Comparison of ENCODE assay signal across 13 mouse cellular contexts in the genomic region with DNA sequence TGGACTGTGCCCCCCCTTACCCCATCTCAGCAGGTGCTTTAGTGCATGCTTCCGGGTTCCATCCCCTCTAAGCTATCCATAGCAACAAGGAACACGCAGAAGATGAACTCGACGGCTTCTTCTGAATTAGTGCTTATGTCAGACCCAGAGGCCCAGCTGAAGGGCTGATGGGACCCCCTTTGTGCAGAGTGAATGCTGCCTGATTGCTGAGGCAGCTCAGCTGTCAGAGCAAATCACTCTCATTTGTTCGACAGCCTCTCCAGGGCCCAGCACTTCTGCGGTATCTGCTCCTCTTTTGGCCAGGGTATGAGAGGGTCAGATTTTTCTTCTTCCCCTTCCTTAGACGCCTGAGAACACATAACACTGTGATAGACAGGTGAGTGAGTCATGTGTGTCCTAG.
A peak's percentile ranks its signal among the peaks of the same experiment; 100 is the strongest.
DNase-seq lines count a peak whose midpoint lies in the region; ATAC-seq lines count a peak whose summit lies in the region.
"Had no signal": no experiment of that assay in that cellular context is flagged by ENCODE, and none has a peak within 500 bp of the region (broad histone marks: within the 10 kb centered on the region; RNA-seq: fewer than 3 reads in every experiment).

No protein-coding gene starts in this region.

- no peak for DNase-seq in natural killer cell, adult 2 months (ENCODE audit: low spot score in 2 of 2)
- DNase-seq in heart, postnatal 4 days = no peak
- no peak for DNase-seq in kidney, adult 18-20 months
- DNase-seq: adrenal gland, postnatal 25 days; gastrocnemius, postnatal 36 days; layer of hippocampus, adult 9-11 months; lung, embryonic 14.5 days had no signal

- H3K27ac ChIP-seq in neural tube, embryonic 12.5 days = no peak overlapping the region
- H3K27ac ChIP-seq in neural tube, embryonic 15.5 days (replicated peaks) = no peak overlapping the region
- 0 out of 2 replicates have a peak overlapping the region, but pooled peaks have one; percentile 26 for H3K27ac ChIP-seq in forebrain, embryonic 16.5 days (ENCODE audit: low read length)
- H3K27ac ChIP-seq in midbrain, embryonic 12.5 days (replicated peaks) = no peak overlapping the region
- H3K27ac ChIP-seq: heart, embryonic 15.5 days; kidney, postnatal 0 days had no signal

- H3K4me3 ChIP-seq in neural tube, embryonic 12.5 days = no peak overlapping the region
- H3K4me3 ChIP-seq in neural tube, embryonic 15.5 days (replicated peaks) = no peak overlapping the region
- no peak overlapping the region for H3K4me3 ChIP-seq in forebrain, embryonic 16.5 days (replicated peaks; ENCODE audit: low read length)
- no peak overlapping the region for H3K4me3 ChIP-seq in midbrain, embryonic 12.5 days
- H3K4me3 ChIP-seq: heart, embryonic 15.5 days had no signal

- peaks cover 4% of the 10 kb centered on the region; the same call in 1 of the 2 replicates for H3K9me3 ChIP-seq in neural tube, embryonic 12.5 days
- no peaks in the 10 kb centered on the region for H3K9me3 ChIP-seq in neural tube, embryonic 15.5 days (replicated peaks)
- no peaks in the 10 kb centered on the region for H3K9me3 ChIP-seq in forebrain, embryonic 16.5 days (ENCODE audit: control insufficient read depth, low read length)
- H3K9me3 ChIP-seq in midbrain, embryonic 12.5 days = no peaks in the 10 kb centered on the region
- H3K9me3 ChIP-seq: heart, embryonic 15.5 days had no signal

- peaks cover 30% of the 10 kb centered on the region for H3K27me3 ChIP-seq in neural tube, embryonic 12.5 days (replicated peaks)
- no peaks in the 10 kb centered on the region for H3K27me3 ChIP-seq in neural tube, embryonic 15.5 days (replicated peaks)
- H3K27me3 ChIP-seq in forebrain, embryonic 16.5 days (replicated peaks; ENCODE audit: control insufficient read depth, insufficient read depth, low read length) = no peaks in the 10 kb centered on the region
- peaks cover 44% of the 10 kb centered on the region for H3K27me3 ChIP-seq in midbrain, embryonic 12.5 days
- H3K27me3 ChIP-seq: heart, embryonic 15.5 days had no signal

- no peaks in the 10 kb centered on the region for H3K36me3 ChIP-seq in neural tube, embryonic 12.5 days
- H3K36me3 ChIP-seq in neural tube, embryonic 15.5 days = no peaks in the 10 kb centered on the region
- no peaks in the 10 kb centered on the region for H3K36me3 ChIP-seq in forebrain, embryonic 16.5 days (ENCODE audit: control insufficient read depth, insufficient read depth)
- no peaks in the 10 kb centered on the region for H3K36me3 ChIP-seq in midbrain, embryonic 12.5 days
- H3K36me3 ChIP-seq: heart, embryonic 15.5 days had no signal

- peak; percentile 67 for ATAC-seq in neural tube, embryonic 12.5 days (ENCODE audit: low FRiP score, low read depth)
- no peak for ATAC-seq in neural tube, embryonic 15.5 days (ENCODE audit: low FRiP score)
- ATAC-seq in forebrain, embryonic 16.5 days = peak; percentile 70
- peak; percentile 85 for ATAC-seq in midbrain, embryonic 12.5 days (ENCODE audit: low FRiP score, low read depth)

- 25% methylated on average over 7 of the region's 7 CpGs for WGBS in neural tube, embryonic 12.5 days
- 23% methylated on average over 7 of the region's 7 CpGs for WGBS in neural tube, embryonic 15.5 days
- 15% methylated on average over 7 of the region's 7 CpGs for WGBS in forebrain, embryonic 16.5 days
- 18% methylated on average over 7 of the region's 7 CpGs for WGBS in midbrain, embryonic 12.5 days

- H3K4me2 ChIP-seq in neural tube, embryonic 12.5 days (replicated peaks) = no peak overlapping the region
- H3K4me2 ChIP-seq in neural tube, embryonic 15.5 days = no peak overlapping the region
- no peak overlapping the region for H3K4me2 ChIP-seq in forebrain, embryonic 16.5 days (ENCODE audit: low read length)
- H3K4me2 ChIP-seq in midbrain, embryonic 12.5 days (replicated peaks) = no peak overlapping the region
- H3K4me2 ChIP-seq: heart, embryonic 15.5 days; lung, embryonic 14.5 days had no signal

- H3K9ac ChIP-seq in neural tube, embryonic 12.5 days = no peak overlapping the region
- no peak overlapping the region for H3K9ac ChIP-seq in neural tube, embryonic 15.5 days (replicated peaks)
- no peak overlapping the region for H3K9ac ChIP-seq in forebrain, embryonic 16.5 days (replicated peaks; ENCODE audit: low read depth, low read length)
- H3K9ac ChIP-seq in midbrain, embryonic 12.5 days (replicated peaks) = no peak overlapping the region
- H3K9ac ChIP-seq: heart, embryonic 15.5 days; lung, embryonic 14.5 days had no signal

- peaks cover 4% of the 10 kb centered on the region; the same call in 1 of the 2 replicates for H3K4me1 ChIP-seq in neural tube, embryonic 12.5 days
- H3K4me1 ChIP-seq in neural tube, embryonic 15.5 days = 0 out of 2 replicates have a peak, but pooled peaks cover 9% of the 10 kb centered on the region
- H3K4me1 ChIP-seq in forebrain, embryonic 16.5 days (replicated peaks; ENCODE audit: control insufficient read depth, insufficient read depth, low read length) = peaks cover 7% of the 10 kb centered on the region
- H3K4me1 ChIP-seq in midbrain, embryonic 12.5 days = peaks cover 9% of the 10 kb centered on the region; the same call in 1 of the 2 replicates
